Mouse (Mus musculus): ENCODE results near the gene Shld2.
A peak's percentile ranks its signal among the peaks of the same experiment; 100 is the strongest.
"Not testable (repeated sequence)": the region's sequence is repeated elsewhere in the genome, so short reads cannot be mapped to it uniquely, and the experiment has no call there.

The Shld2 gene

GRCm38 (mm10) chr14:34318113-34318512, 7.8 kb upstream of the Shld2 start:
- no peak for DNase-seq

GRCm38 (mm10) chr14:34317431-34317830, 7.1 kb upstream of the Shld2 start:
- no peak for DNase-seq

GRCm38 (mm10) chr14:34316346-34316745, 6.1 kb upstream of the Shld2 start:
- DNase-seq: no peak

- DNase-seq: no peak
These were observed 4.5 kb upstream of the Shld2 start for GRCm38 (mm10) chr14:34314796-34315195.

GRCm38 (mm10) chr14:34314383-34314782, 4.1 kb upstream of the Shld2 start:
- DNase-seq: not testable (repeated sequence)

GRCm38 (mm10) chr14:34313612-34314011, 3.3 kb upstream of the Shld2 start:
- no peak for DNase-seq

- DNase-seq: no peak
These were observed 2.2 kb upstream of the Shld2 start for GRCm38 (mm10) chr14:34312339-34313048.

GRCm38 (mm10) chr14:34311691-34312090, 1.4 kb upstream of the Shld2 start:
- no peak for DNase-seq

- DNase-seq: peak; percentile 39 to 47
These were observed 833 bp upstream of the Shld2 start for GRCm38 (mm10) chr14:34311021-34311631.

GRCm38 (mm10) chr14:34309907-34310233, 423 bp downstream of the Shld2 start:
- DNase-seq: no peak

- DNase-seq: no peak
These were observed 1.0 kb downstream of the Shld2 start for GRCm38 (mm10) chr14:34309266-34309665.

GRCm38 (mm10) chr14:34303265-34303680, 7.0 kb downstream of the Shld2 start:
- DNase-seq: no peak

GRCm38 (mm10) chr14:34302681-34303242, 7.5 kb downstream of the Shld2 start:
- DNase-seq: no peak

- no peak for DNase-seq
These were observed 11.2 kb downstream of the Shld2 start for GRCm38 (mm10) chr14:34298871-34299700.

GRCm38 (mm10) chr14:34297634-34298033, 12.7 kb downstream of the Shld2 start:
- DNase-seq: no peak

GRCm38 (mm10) chr14:34297038-34297437, 13.3 kb downstream of the Shld2 start:
- DNase-seq: no peak

- no peak for DNase-seq
These were observed 13.9 kb downstream of the Shld2 start for GRCm38 (mm10) chr14:34296350-34296749.

- DNase-seq: no peak
These were observed 16.7 kb downstream of the Shld2 start for GRCm38 (mm10) chr14:34293641-34294040.

GRCm38 (mm10) chr14:34290229-34290628, 20.1 kb downstream of the Shld2 start:
- no peak for DNase-seq

- DNase-seq: no peak
These were observed 20.9 kb downstream of the Shld2 start for GRCm38 (mm10) chr14:34289259-34290015.

- DNase-seq: no peak
These were observed 21.9 kb downstream of the Shld2 start for GRCm38 (mm10) chr14:34288396-34288795.

- no peak for DNase-seq
These were observed 28.5 kb downstream of the Shld2 start for GRCm38 (mm10) chr14:34281736-34282269.

Data from thymus, adult 18-20 months (tissue).